Mouse (Mus musculus): ENCODE measurements around the gene Apof. TPM values are rescaled to one million over a fixed set of nuclear protein-coding genes. Genes with fewer than 3 reads are reported as not detected.

Apof gene
- polyA plus RNA-seq (2014; fragmentation: Nextera tagmentation; extraction: Ambion mirVana), result not detected in 2 replicates

DNA sequence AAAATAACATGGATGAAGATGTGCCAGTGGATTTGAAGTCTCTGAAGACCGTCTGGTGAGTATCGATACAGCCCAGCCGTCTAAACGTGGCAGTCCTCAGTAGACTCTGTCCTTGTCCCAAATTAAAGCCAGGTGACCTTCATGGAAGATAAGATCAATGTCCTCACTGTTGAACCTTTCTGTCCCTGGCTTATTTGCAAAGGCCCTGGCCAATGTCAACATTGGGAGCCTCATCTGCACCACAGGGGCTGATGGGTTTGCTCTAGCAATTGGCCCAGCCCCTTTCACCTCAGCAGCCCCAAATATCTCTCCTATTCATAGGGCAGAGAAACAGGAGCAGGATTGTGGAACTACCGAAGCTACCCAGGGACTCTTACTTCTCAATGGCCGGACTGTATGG, at the start of gene Apof:
Apof (plus strand) TSS at position 301 of the 400 bp plus-strand sequence.
- H3K9me3 ChIP-seq (ENCODE audit: control insufficient read depth, low read length), result no peaks in the 10 kb centered on the region
- H3K27me3 ChIP-seq (ENCODE audit: control insufficient read depth, insufficient read depth, low read length), result no peaks in the 10 kb centered on the region
- DNase-seq (ENCODE audit: low spot score, missing footprints) (no peak), ATAC-seq (ENCODE audit: low FRiP score) (no peak)
- peaks cover 3% of the 10 kb centered on the region; the same call in 1 of the 2 replicates for H3K4me1 ChIP-seq (ENCODE audit: control insufficient read depth, insufficient read depth, low read length)
- H3K4me3 ChIP-seq (ENCODE audit: low read depth, low read length), result no peak within 1 kb of the TSS
- no peak within 1 kb of the TSS for H3K9ac ChIP-seq (ENCODE audit: low read length)
- no peak within 1 kb of the TSS for H3K27ac ChIP-seq (ENCODE audit: low read depth, low read length)
- WGBS, result 75% methylated on average over 6 of the region's 6 CpGs
- H3K36me3 ChIP-seq (ENCODE audit: control insufficient read depth, insufficient read depth, low read length), result no peaks in the 10 kb centered on the region
- H3K4me2 ChIP-seq, result no peak within 1 kb of the TSS

DNA sequence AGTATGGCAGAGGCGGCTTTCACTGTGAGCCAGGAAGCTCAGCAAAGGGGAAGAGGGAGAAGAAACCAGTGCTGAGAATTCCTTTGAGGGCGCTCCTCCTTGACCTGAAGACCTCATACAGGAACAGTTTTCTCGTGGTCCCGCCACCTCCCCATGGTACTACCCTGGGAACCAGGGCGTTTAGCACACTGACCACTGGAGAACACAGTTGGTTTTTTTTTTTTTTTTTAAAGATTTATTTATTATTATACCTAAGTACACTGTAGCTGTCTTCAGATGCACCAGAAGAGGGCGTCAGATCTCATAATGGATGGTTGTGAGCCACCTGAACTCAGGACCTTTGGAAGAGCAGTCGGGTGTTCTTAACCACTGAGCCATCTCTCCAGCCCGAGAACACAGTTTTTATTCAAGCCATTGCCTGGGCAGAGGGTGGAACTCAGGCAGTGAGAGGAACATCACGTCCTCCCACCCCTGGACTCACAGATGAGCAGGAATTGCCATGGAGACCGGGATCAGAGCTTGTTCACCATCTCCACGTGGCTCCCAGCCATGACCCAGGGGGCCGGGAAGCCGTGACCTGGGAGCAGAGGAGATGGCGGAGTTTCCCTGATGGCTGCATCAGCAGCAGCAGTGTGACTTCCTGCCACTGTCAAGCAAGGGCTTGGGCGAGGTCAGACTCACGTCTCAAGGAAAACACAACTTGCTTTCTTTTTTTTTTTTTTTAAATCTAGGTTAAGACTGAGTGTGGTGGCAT, 46.8 kb upstream of the Apof start:
- ATAC-seq (ENCODE audit: low FRiP score), result no peak
- H3K4me1 ChIP-seq (ENCODE audit: control insufficient read depth, insufficient read depth, low read length), result peaks cover 10% of the 10 kb centered on the region
- WGBS, result 59% methylated on average over 16 of the region's 16 CpGs
- H3K27me3 ChIP-seq (ENCODE audit: control insufficient read depth, insufficient read depth, low read length), result no peaks in the 10 kb centered on the region
- DNase-seq (ENCODE audit: low spot score, missing footprints), result no peak
- H3K9ac ChIP-seq (ENCODE audit: low read length), result no peak overlapping the region
- no peak overlapping the region for H3K4me3 ChIP-seq (ENCODE audit: low read depth, low read length)
- H3K9me3 ChIP-seq (ENCODE audit: control insufficient read depth, low read length), result no peaks in the 10 kb centered on the region
- H3K4me2 ChIP-seq, result no peak overlapping the region
- H3K27ac ChIP-seq (ENCODE audit: low read depth, low read length), result no peak overlapping the region
- H3K36me3 ChIP-seq (ENCODE audit: control insufficient read depth, insufficient read depth, low read length), result no peaks in the 10 kb centered on the region

DNA sequence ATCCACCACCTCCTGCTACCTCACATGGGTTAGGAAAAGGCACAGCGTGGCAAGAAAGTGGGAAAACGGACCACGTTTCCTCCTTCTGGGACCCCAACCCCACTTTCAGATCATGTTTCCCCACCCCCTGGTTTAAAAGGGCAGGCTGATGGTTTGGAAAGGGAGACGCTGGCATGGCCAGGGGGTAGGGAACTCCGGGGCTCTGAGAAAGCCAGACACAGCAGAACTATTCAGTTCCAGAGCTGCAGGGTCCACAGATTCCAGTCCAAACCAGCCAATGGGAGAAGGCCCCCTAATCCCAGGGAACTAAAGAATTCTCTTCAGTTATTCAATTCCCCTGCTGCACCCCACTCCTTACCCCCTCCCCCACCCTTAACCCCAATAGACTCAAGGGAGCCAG, 43.4 kb upstream of the Apof start:
- Histone ChIP-seq H3K4me2 (no peak overlapping the region), H3K9ac (ENCODE audit: low read length) (no peak overlapping the region), H3K36me3 (ENCODE audit: control insufficient read depth, insufficient read depth, low read length) (no peaks in the 10 kb centered on the region), H3K27ac (ENCODE audit: low read depth, low read length) (no peak overlapping the region), H3K4me1 (ENCODE audit: control insufficient read depth, insufficient read depth, low read length) (peaks cover 10% of the 10 kb centered on the region), H3K27me3 (ENCODE audit: control insufficient read depth, insufficient read depth, low read length) (no peaks in the 10 kb centered on the region), H3K9me3 (ENCODE audit: control insufficient read depth, low read length) (no peaks in the 10 kb centered on the region), H3K4me3 (ENCODE audit: low read depth, low read length) (no peak overlapping the region)
- 30% methylated on average over 5 of the region's 5 CpGs for WGBS
- ATAC-seq (ENCODE audit: low FRiP score), result no peak
- DNase-seq (ENCODE audit: low spot score, missing footprints), result no peak

DNA sequence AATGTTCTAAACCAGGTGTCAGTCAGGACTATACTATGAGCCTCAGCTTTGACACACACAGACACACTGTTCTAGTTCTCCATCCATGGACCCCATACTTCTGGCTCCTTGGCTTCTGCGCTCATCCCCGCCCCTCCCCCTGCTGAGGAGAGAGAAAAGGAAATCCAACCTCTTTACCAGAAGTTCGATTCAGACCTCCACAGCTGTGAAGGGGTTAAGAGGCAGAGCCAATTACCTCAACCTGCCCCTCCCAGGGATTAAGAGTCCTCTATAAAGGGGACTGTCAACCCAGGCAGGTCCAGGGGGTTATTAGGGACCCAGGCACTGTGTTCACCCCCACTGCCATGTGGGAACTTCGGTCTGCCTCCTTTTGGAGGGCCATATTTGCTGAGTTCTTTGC, 42.9 kb upstream of the Apof start, which contains the start of gene Mip:
Mip (plus strand) TSS at position 301 of the 400 bp plus-strand sequence.
- H3K27ac ChIP-seq (ENCODE audit: low read depth, low read length), result no peak within 1 kb of the TSS
- H3K27me3 ChIP-seq (ENCODE audit: control insufficient read depth, insufficient read depth, low read length), result no peaks in the 10 kb centered on the region

DNA sequence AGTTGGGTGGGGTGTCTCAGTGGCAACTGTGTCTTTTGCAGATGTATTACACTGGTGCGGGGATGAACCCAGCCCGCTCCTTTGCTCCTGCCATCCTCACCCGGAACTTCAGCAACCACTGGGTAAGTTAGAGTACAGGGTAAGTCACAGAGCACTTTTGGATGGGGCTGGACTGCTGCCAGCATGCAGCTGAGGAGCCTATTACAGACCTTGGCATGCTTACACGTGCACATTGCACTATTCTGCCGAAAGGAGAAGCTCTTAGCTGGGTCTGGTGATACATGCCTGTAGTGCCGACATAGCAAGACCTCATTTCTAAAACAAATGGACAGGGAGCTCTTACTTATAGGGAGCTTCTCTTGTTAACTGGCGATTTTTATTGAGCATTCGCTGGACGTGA, 40.9 kb upstream of the Apof start:
- no peak for ATAC-seq (ENCODE audit: low FRiP score)
- Histone ChIP-seq H3K27me3 (ENCODE audit: control insufficient read depth, insufficient read depth, low read length) (no peaks in the 10 kb centered on the region), H3K9ac (ENCODE audit: low read length) (no peak overlapping the region), H3K4me3 (ENCODE audit: low read depth, low read length) (no peak overlapping the region), H3K36me3 (ENCODE audit: control insufficient read depth, insufficient read depth, low read length) (no peaks in the 10 kb centered on the region), H3K4me1 (ENCODE audit: control insufficient read depth, insufficient read depth, low read length) (peaks cover 16% of the 10 kb centered on the region), H3K27ac (ENCODE audit: low read depth, low read length) (no peak overlapping the region), H3K9me3 (ENCODE audit: control insufficient read depth, low read length) (no peaks in the 10 kb centered on the region), H3K4me2 (no peak overlapping the region)
- DNase-seq (ENCODE audit: low spot score, missing footprints), result no peak
- 90% methylated on average over 9 of the region's 9 CpGs for WGBS

More for the DNA sequence above, 42.9 kb upstream of the Apof start, which contains the start of gene Mip:
- Histone ChIP-seq H3K9me3 (ENCODE audit: control insufficient read depth, low read length) (no peaks in the 10 kb centered on the region), H3K4me1 (ENCODE audit: control insufficient read depth, insufficient read depth, low read length) (peaks cover 10% of the 10 kb centered on the region), H3K4me2 (no peak within 1 kb of the TSS), H3K9ac (ENCODE audit: low read length) (no peak within 1 kb of the TSS), H3K36me3 (ENCODE audit: control insufficient read depth, insufficient read depth, low read length) (no peaks in the 10 kb centered on the region), H3K4me3 (ENCODE audit: low read depth, low read length) (no peak within 1 kb of the TSS)
- DNase-seq (ENCODE audit: low spot score, missing footprints), result no peak
- ATAC-seq (ENCODE audit: low FRiP score), result no peak
- WGBS, result 22% methylated on average over 4 of the region's 4 CpGs

GRCm38 (mm10) chr10:128228009-128228408, 40.5 kb upstream of the Apof start:
- H3K36me3 ChIP-seq (ENCODE audit: control insufficient read depth, insufficient read depth, low read length), result no peaks in the 10 kb centered on the region
- peaks cover 18% of the 10 kb centered on the region for H3K4me1 ChIP-seq (ENCODE audit: control insufficient read depth, insufficient read depth, low read length)
- no peaks in the 10 kb centered on the region for H3K27me3 ChIP-seq (ENCODE audit: control insufficient read depth, insufficient read depth, low read length)
- ATAC-seq (ENCODE audit: low FRiP score), result no peak
- DNase-seq (ENCODE audit: low spot score, missing footprints), result no peak
- H3K27ac ChIP-seq (ENCODE audit: low read depth, low read length), result no peak overlapping the region
- H3K9ac ChIP-seq (ENCODE audit: low read length), result no peak overlapping the region
- WGBS, result 91% methylated on average over 8 of the region's 8 CpGs
- no peak overlapping the region for H3K4me3 ChIP-seq (ENCODE audit: low read depth, low read length)
- no peaks in the 10 kb centered on the region for H3K9me3 ChIP-seq (ENCODE audit: control insufficient read depth, low read length)
- H3K4me2 ChIP-seq, result no peak overlapping the region

DNA sequence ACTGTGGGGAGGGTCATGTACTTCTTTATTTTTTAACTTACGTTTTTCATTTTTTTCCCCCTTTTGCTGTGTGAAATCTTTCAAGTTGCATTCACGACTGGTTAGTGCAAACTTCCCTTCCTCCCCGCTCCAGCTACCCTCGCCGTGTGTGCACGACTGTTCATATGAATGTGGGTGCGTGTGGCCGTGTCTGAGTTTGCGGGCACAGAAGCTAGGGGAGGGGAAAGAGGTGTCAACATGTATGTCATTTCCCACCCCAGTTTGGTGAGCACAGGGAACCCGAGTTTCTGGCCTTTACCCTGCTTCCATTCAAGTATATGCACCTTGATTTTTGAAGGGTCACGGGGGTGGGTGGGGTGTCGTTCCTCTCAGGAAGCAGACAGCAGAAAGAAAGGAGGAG, 37.9 kb upstream of the Apof start:
- WGBS, result 83% methylated on average over 12 of the region's 12 CpGs
- H3K4me1 ChIP-seq (ENCODE audit: control insufficient read depth, insufficient read depth, low read length), result peaks cover 11% of the 10 kb centered on the region
- no peak for ATAC-seq (ENCODE audit: low FRiP score)
- H3K9me3 ChIP-seq (ENCODE audit: control insufficient read depth, low read length), result no peaks in the 10 kb centered on the region
- no peaks in the 10 kb centered on the region for H3K27me3 ChIP-seq (ENCODE audit: control insufficient read depth, insufficient read depth, low read length)
- no peak overlapping the region for H3K27ac ChIP-seq (ENCODE audit: low read depth, low read length)
- H3K36me3 ChIP-seq (ENCODE audit: control insufficient read depth, insufficient read depth, low read length), result no peaks in the 10 kb centered on the region
- H3K9ac ChIP-seq (ENCODE audit: low read length), result 0 out of 2 replicates have a peak overlapping the region, but pooled peaks have one; percentile 1
- DNase-seq (ENCODE audit: low spot score, missing footprints), result no peak
- no peak overlapping the region for H3K4me3 ChIP-seq (ENCODE audit: low read depth, low read length)
- H3K4me2 ChIP-seq, result no peak overlapping the region

DNA sequence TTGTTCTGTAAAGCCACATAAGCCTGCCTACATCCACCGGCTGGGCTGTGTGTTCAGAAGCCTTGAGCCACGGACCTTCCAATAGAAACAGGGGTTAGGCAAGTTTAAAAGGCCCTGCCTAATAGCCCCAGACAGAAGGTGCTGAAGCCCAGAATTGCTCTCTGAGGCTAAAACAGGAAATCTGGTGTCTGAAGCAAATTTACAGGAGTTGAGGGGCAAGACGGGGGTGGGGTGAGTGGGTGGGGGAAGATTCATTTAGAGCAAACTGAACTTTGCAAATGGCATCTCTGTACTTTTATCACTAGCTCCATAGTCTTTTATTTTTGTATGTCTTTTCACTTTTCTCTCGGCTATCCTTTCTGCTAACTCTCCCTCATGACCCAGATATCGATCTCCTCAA, 37.3 kb upstream of the Apof start:
- WGBS, result 23% methylated on average over 5 of the region's 5 CpGs
- no peaks in the 10 kb centered on the region for H3K27me3 ChIP-seq (ENCODE audit: control insufficient read depth, insufficient read depth, low read length)
- no peak for ATAC-seq (ENCODE audit: low FRiP score)
- H3K27ac ChIP-seq (ENCODE audit: low read depth, low read length), result peak overlapping the region; percentile 84; the same call in 1 of the 2 replicates
- peak overlapping the region; percentile 72 for H3K9ac ChIP-seq (ENCODE audit: low read length)
- peaks cover 8% of the 10 kb centered on the region for H3K4me1 ChIP-seq (ENCODE audit: control insufficient read depth, insufficient read depth, low read length)
- no peak for DNase-seq (ENCODE audit: low spot score, missing footprints)
- H3K4me3 ChIP-seq (ENCODE audit: low read depth, low read length), result peak overlapping the region; percentile 53
- no peaks in the 10 kb centered on the region for H3K9me3 ChIP-seq (ENCODE audit: control insufficient read depth, low read length)
- peak overlapping the region; percentile 43 for H3K4me2 ChIP-seq
- H3K36me3 ChIP-seq (ENCODE audit: control insufficient read depth, insufficient read depth, low read length), result no peaks in the 10 kb centered on the region

GRCm38 (mm10) chr10:128231697-128232419, 36.6 kb upstream of the Apof start, which contains the start of gene Timeless:
Gene Timeless, plus strand, starts transcription at chr10:128232065.
- Histone ChIP-seq H3K36me3 (ENCODE audit: control insufficient read depth, insufficient read depth, low read length) (no peaks in the 10 kb centered on the region), H3K27ac (ENCODE audit: low read depth, low read length) (peak within 1 kb of the TSS; percentile 84), H3K4me3 (ENCODE audit: low read depth, low read length) (peak within 1 kb of the TSS; percentile 53), H3K4me2 (peak within 1 kb of the TSS; percentile 43), H3K27me3 (ENCODE audit: control insufficient read depth, insufficient read depth, low read length) (no peaks in the 10 kb centered on the region), H3K4me1 (ENCODE audit: control insufficient read depth, insufficient read depth, low read length) (peaks cover 8% of the 10 kb centered on the region), H3K9ac (ENCODE audit: low read length) (peak within 1 kb of the TSS; percentile 72), H3K9me3 (ENCODE audit: control insufficient read depth, low read length) (no peaks in the 10 kb centered on the region)
- peak; percentile 99 for DNase-seq (ENCODE audit: low spot score, missing footprints)
- ATAC-seq (ENCODE audit: low FRiP score), result peak; percentile 92
- WGBS, result under 1% methylated on average over 57 of the region's 58 CpGs
